Mouse (Mus musculus) kidney, postnatal 4 days (tissue): ENCODE data around the gene Tnfrsf13b.

Experiments used
- DNase-seq, 2 experiments: peaks; one replicate each; pipeline ENCODE4 v3.0.0; 2021; ENCODE audit warnings: mixed read lengths in 2 of 2

Tnfrsf13b gene

GRCm38 (mm10) chr11:61126606-61127355, at the start of gene Tnfrsf13b:
Gene Tnfrsf13b (plus strand): TSS chr11:61126755.
- DNase-seq: no peak

- DNase-seq: no peak
These were observed 44.9 kb upstream of the Tnfrsf13b start for GRCm38 (mm10) chr11:61081624-61082023.

GRCm38 (mm10) chr11:61090195-61090594, 36.4 kb upstream of the Tnfrsf13b start:
- no peak for DNase-seq

GRCm38 (mm10) chr11:61091192-61091591, 35.4 kb upstream of the Tnfrsf13b start:
- no peak for DNase-seq

- DNase-seq: peak; percentile 89
These were observed 34.8 kb upstream of the Tnfrsf13b start for GRCm38 (mm10) chr11:61091642-61092262.

- no peak for DNase-seq
These were observed 28.5 kb upstream of the Tnfrsf13b start for GRCm38 (mm10) chr11:61098046-61098445.

- DNase-seq: no peak
These were observed 23.9 kb upstream of the Tnfrsf13b start for GRCm38 (mm10) chr11:61102397-61103339.

- peak; percentile 93 to 94 for DNase-seq
These were observed 22.2 kb upstream of the Tnfrsf13b start for GRCm38 (mm10) chr11:61104241-61104901.

GRCm38 (mm10) chr11:61108911-61109361, 17.6 kb upstream of the Tnfrsf13b start:
- no peak for DNase-seq

GRCm38 (mm10) chr11:61109707-61110106, 16.8 kb upstream of the Tnfrsf13b start:
- no peak for DNase-seq

GRCm38 (mm10) chr11:61110113-61110512, 16.4 kb upstream of the Tnfrsf13b start:
- no peak for DNase-seq

- no peak for DNase-seq
These were observed 15.6 kb upstream of the Tnfrsf13b start for GRCm38 (mm10) chr11:61110928-61111327.

- DNase-seq: no peak
These were observed 15.1 kb upstream of the Tnfrsf13b start for GRCm38 (mm10) chr11:61111472-61111871.

GRCm38 (mm10) chr11:61112323-61112995, 14.1 kb upstream of the Tnfrsf13b start:
- no peak for DNase-seq

- no peak for DNase-seq
These were observed 10.3 kb upstream of the Tnfrsf13b start for GRCm38 (mm10) chr11:61116226-61116625.

- DNase-seq: no peak
These were observed 6.5 kb upstream of the Tnfrsf13b start for GRCm38 (mm10) chr11:61119996-61120583.

GRCm38 (mm10) chr11:61122283-61122768, 4.2 kb upstream of the Tnfrsf13b start:
- no peak for DNase-seq

GRCm38 (mm10) chr11:61122769-61123288, 3.7 kb upstream of the Tnfrsf13b start:
- no peak for DNase-seq

GRCm38 (mm10) chr11:61123886-61124285, 2.7 kb upstream of the Tnfrsf13b start:
- DNase-seq: no peak

- no peak for DNase-seq
These were observed 585 bp upstream of the Tnfrsf13b start for GRCm38 (mm10) chr11:61125970-61126369.

- no peak for DNase-seq
These were observed 983 bp downstream of the Tnfrsf13b start for GRCm38 (mm10) chr11:61127421-61128055.
